Mouse (Mus musculus) limb, embryonic 11.5 days (tissue): ENCODE measurements at regions not wholly inside any gene's neighbourhood (a gene's known extent, or its start where the extent isn't known, plus 50 kb on each side); places are given as distances from the start of the nearest gene placed in this dataset.

Experiments
- ATAC-seq: fragments of 200-750 bp; cut with Nextera tagmentation; 2 replicates; pipeline ENCODE4 v1.8.0; 2017; ENCODE audit warnings: low read depth; ENCODE audit not compliant: insufficient number of reproducible peaks, low FRiP score, low TSS enrichment
- DNase-seq: peaks from one replicate; pipeline ENCODE4 v3.0.0-alpha.2; 2015; ENCODE audit warnings: low spot score
- H3K27ac ChIP-seq: fragments of 300-500 bp; sonication (generic); replicated peaks from 2 replicates; pipeline ENCODE4 v1.5.1; 2014; ENCODE audit warnings: low read depth, mild to moderate bottlenecking, low read length
- H3K27me3 ChIP-seq: fragments of 300-500 bp; sonication (generic); 2 replicates; pipeline ENCODE4 v1.6.1; 2014; ENCODE audit warnings: mild to moderate bottlenecking, low read length, mixed read lengths; ENCODE audit not compliant: control insufficient read depth, insufficient read depth
- H3K36me3 ChIP-seq: fragments of 300-500 bp; sonication (generic); 2 replicates; pipeline ENCODE4 v1.6.1; 2014; ENCODE audit warnings: mild to moderate bottlenecking, low read length, moderate library complexity, mixed read lengths; ENCODE audit not compliant: control insufficient read depth, insufficient read depth
- H3K4me1 ChIP-seq: fragments of 300-500 bp; sonication (generic); 2 replicates; pipeline ENCODE4 v1.6.1; 2014; ENCODE audit warnings: low read length, mixed read lengths; ENCODE audit not compliant: control insufficient read depth, insufficient read depth
- H3K4me2 ChIP-seq: fragments of 300-500 bp; sonication (generic); 2 replicates; pipeline ENCODE4 v1.6.1; 2014; ENCODE audit warnings: low read depth, mild to moderate bottlenecking, moderate library complexity; ENCODE audit not compliant: severe bottlenecking
- H3K4me3 ChIP-seq: fragments of 300-500 bp; sonication (generic); 2 replicates; pipeline ENCODE4 v1.5.1; 2014; ENCODE audit warnings: low read depth, low read length
- H3K9ac ChIP-seq: fragments of 300-500 bp; sonication (generic); 2 replicates; pipeline ENCODE4 v1.6.1; 2014; ENCODE audit warnings: mild to moderate bottlenecking, low read length
- H3K9me3 ChIP-seq: fragments of 300-500 bp; sonication (generic); 2 replicates; pipeline ENCODE4 v1.6.1; 2016; ENCODE audit warnings: low read length; ENCODE audit not compliant: control insufficient read depth
- WGBS: fragments of 180-500 bp; shearing (Covaris S2); extraction: QIAGEN DNeasy Blood & Tissue Kit; methylation state at CpG from one replicate; pipeline ENCODE4 v1.1.7; 2014; 5-methylcytosine and 5-hydroxymethylcytosine counted together

GRCm38 (mm10) chr15:96201273-96201672 is 86.0 kb upstream of the Arid2 start:
- ATAC-seq (no peak), DNase-seq (no peak)
- H3K9ac ChIP-seq, result no peak overlapping the region
- no peak overlapping the region for H3K4me3 ChIP-seq
- no peak overlapping the region for H3K27ac ChIP-seq
- H3K4me2 ChIP-seq, result no peak overlapping the region
- H3K36me3 ChIP-seq, result no peaks in the 10 kb centered on the region
- no peaks in the 10 kb centered on the region for H3K9me3 ChIP-seq
- H3K27me3 ChIP-seq, result no peaks in the 10 kb centered on the region
- H3K4me1 ChIP-seq, result no peaks in the 10 kb centered on the region
- WGBS, result 72% methylated on average over 3 of the region's 3 CpGs

DNA sequence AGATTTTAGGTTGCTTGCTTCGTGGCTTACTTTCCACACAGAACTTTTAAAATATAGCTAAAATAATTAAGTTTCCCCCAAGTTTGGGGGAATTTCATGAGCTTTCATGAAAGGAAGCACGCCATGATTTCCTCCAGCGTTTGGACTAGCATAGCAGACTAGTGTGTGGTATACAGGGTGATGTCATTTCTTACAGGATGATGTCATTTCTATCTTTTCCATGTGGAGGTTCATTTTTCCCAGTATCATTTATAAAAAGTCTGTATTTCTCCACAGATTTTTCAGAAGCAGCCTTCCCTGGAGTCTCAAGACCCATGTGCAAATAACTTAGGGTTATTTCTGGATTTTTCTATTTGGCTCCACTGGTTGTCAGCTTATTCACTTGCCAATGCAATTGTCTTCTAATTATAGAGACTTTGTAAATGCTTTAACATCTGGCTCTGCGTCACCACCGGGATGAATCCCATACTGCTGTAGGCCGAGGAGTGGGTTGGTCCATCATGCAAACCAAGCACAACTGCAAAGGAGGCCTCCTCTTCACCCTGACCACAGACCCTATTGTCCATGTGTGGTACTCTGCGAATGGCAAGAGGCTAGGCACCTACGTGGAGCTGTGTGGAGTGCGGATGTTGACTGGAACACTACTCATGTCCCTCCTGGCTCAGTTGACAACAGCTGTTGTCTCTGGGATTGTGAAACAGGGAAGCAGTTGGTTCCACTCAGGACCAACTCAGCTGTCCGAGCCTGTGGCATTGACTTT is 85.4 kb upstream of the Arid2 start:
- WGBS, result 93% methylated on average over 10 of the region's 10 CpGs
- H3K9ac ChIP-seq, result no peak overlapping the region
- DNase-seq, result no peak
- no peak overlapping the region for H3K4me3 ChIP-seq
- ATAC-seq, result no peak
- no peak overlapping the region for H3K27ac ChIP-seq
- H3K9me3 ChIP-seq, result no peaks in the 10 kb centered on the region
- no peaks in the 10 kb centered on the region for H3K27me3 ChIP-seq
- no peaks in the 10 kb centered on the region for H3K36me3 ChIP-seq
- H3K4me2 ChIP-seq, result no peak overlapping the region
- H3K4me1 ChIP-seq, result no peaks in the 10 kb centered on the region

DNA sequence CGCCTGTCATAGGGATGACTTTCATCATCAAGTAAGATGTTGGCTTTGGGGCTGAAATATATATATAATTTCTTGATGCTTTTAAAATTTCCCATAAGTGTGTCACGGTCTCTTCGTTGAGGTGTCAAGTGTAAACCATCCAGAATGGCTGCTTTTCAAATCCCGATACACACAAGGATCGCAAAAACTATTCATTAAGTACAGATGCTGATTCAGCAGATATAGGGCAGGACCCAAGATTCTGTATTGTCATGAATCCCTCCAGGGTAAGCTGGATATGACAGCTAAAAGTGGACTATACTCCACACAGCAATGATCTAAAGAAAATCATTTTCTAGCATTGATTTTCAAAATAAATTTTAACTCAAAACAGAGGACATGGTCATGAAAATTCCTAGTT is 83.1 kb upstream of the Arid2 start:
- Histone ChIP-seq H3K4me2 (no peak overlapping the region), H3K36me3 (no peaks in the 10 kb centered on the region), H3K9ac (no peak overlapping the region), H3K27ac (no peak overlapping the region), H3K4me3 (no peak overlapping the region), H3K9me3 (no peaks in the 10 kb centered on the region), H3K27me3 (no peaks in the 10 kb centered on the region), H3K4me1 (no peaks in the 10 kb centered on the region)
- WGBS, result 93% methylated on average over 5 of the region's 5 CpGs
- DNase-seq (no peak), ATAC-seq (no peak)

GRCm38 (mm10) chr15:96204623-96205022 is 82.7 kb upstream of the Arid2 start:
- ATAC-seq, result no peak

GRCm38 (mm10) chr15:96210721-96211400 is 76.5 kb upstream of the Arid2 start:
- WGBS, result 84% methylated on average over 11 of the region's 11 CpGs
- Histone ChIP-seq H3K27ac (no peak overlapping the region), H3K27me3 (no peaks in the 10 kb centered on the region), H3K4me1 (no peaks in the 10 kb centered on the region), H3K9me3 (no peaks in the 10 kb centered on the region), H3K4me2 (no peak overlapping the region), H3K9ac (no peak overlapping the region), H3K4me3 (no peak overlapping the region), H3K36me3 (no peaks in the 10 kb centered on the region)
- DNase-seq (no peak), ATAC-seq (no peak)

More at GRCm38 (mm10) chr15:96204623-96205022, 82.7 kb upstream of the Arid2 start:
- Histone ChIP-seq H3K27ac (no peak overlapping the region), H3K36me3 (no peaks in the 10 kb centered on the region), H3K27me3 (no peaks in the 10 kb centered on the region), H3K9me3 (no peaks in the 10 kb centered on the region), H3K4me1 (no peaks in the 10 kb centered on the region), H3K4me2 (no peak overlapping the region), H3K4me3 (no peak overlapping the region), H3K9ac (no peak overlapping the region)
- no peak for DNase-seq
- 84% methylated on average over 5 of the region's 5 CpGs for WGBS

DNA sequence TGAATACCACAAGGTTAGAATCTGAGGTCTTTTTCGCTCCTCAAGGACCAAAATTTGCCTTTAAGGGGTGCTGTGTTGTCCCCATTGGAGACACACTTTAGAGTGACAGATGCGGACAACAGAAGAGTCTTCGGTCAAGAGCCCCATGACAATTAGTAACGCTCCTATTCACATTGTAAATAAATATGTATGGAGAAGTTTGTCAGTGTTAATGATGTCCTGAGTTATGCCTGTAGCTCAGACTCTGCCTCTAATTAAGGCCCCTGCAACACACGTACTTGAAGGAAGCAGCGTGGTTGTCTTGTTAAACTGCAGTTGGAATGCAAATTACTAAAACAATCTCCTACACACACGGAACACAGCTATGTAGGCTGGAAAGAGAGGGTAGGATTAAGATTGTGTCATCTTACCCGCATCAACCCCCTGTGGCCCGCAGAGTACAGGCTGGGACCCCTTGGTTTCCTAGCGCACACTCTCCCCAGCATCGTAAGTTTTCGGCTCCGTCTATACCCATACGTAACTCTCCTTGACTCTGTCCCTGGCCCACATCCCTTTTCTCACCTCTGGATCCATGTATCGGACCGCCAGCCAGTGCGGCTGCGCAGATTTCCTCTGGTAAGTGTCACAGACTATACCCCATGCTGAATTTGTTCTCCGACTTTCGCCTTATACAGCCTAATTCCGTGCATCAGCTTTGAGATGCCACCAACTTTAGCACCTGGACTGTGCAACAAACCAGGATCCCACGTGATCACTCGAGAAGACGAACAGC is 73.6 kb upstream of the Arid2 start:
- 84% methylated on average over 24 of the region's 24 CpGs for WGBS
- no peak overlapping the region for H3K9ac ChIP-seq
- H3K27ac ChIP-seq, result no peak overlapping the region
- H3K27me3 ChIP-seq, result no peaks in the 10 kb centered on the region
- H3K4me3 ChIP-seq, result no peak overlapping the region
- no peak for DNase-seq
- H3K36me3 ChIP-seq, result no peaks in the 10 kb centered on the region
- no peak for ATAC-seq
- H3K4me2 ChIP-seq, result no peak overlapping the region
- no peaks in the 10 kb centered on the region for H3K9me3 ChIP-seq
- no peaks in the 10 kb centered on the region for H3K4me1 ChIP-seq

GRCm38 (mm10) chr15:96217896-96218295 is 69.4 kb upstream of the Arid2 start:
- H3K27me3 ChIP-seq, result no peaks in the 10 kb centered on the region
- no peaks in the 10 kb centered on the region for H3K4me1 ChIP-seq
- 95% methylated on average over 15 of the region's 15 CpGs for WGBS
- no peak for ATAC-seq
- no peak for DNase-seq
- H3K4me3 ChIP-seq, result no peak overlapping the region
- no peaks in the 10 kb centered on the region for H3K9me3 ChIP-seq
- H3K9ac ChIP-seq, result no peak overlapping the region
- H3K27ac ChIP-seq, result no peak overlapping the region
- no peaks in the 10 kb centered on the region for H3K36me3 ChIP-seq
- no peak overlapping the region for H3K4me2 ChIP-seq

GRCm38 (mm10) chr15:96219746-96220145 is 67.6 kb upstream of the Arid2 start:
- H3K36me3 ChIP-seq, result no peaks in the 10 kb centered on the region
- H3K9ac ChIP-seq, result no peak overlapping the region
- ATAC-seq (no peak), DNase-seq (no peak)
- H3K9me3 ChIP-seq, result no peaks in the 10 kb centered on the region
- H3K4me1 ChIP-seq, result no peaks in the 10 kb centered on the region
- 94% methylated on average over 7 of the region's 7 CpGs for WGBS
- H3K4me2 ChIP-seq, result no peak overlapping the region
- H3K27me3 ChIP-seq, result no peaks in the 10 kb centered on the region
- H3K27ac ChIP-seq, result no peak overlapping the region
- no peak overlapping the region for H3K4me3 ChIP-seq
